Mouse (Mus musculus) neural tube, embryonic 12.5 days (tissue): Measurements from ENCODE around the gene Gm904. TPM values are rescaled to one million over a fixed set of nuclear protein-coding genes. Genes with fewer than 3 reads are reported as not detected.
"Not testable (repeated sequence)": the region's sequence is repeated elsewhere in the genome, so short reads cannot be mapped to it uniquely, and the experiment has no call there.

Experiments used
- ATAC-seq: fragments of 200-750 bp; cut with Nextera tagmentation; 2 replicates; pipeline ENCODE4 v1.8.0; 2017; ENCODE audit warnings: low read depth, mild to moderate bottlenecking, moderate TSS enrichment, moderate library complexity; ENCODE audit not compliant: low FRiP score
- H3K27ac ChIP-seq: fragments of 300-500 bp; sonication (generic); 2 replicates; pipeline ENCODE4 v1.5.1; 2016
- H3K27me3 ChIP-seq: fragments of 300-500 bp; sonication (generic); replicated peaks from 2 replicates; pipeline ENCODE4 v1.6.1; 2016; ENCODE audit warnings: mild to moderate bottlenecking
- H3K36me3 ChIP-seq: fragments of 300-500 bp; sonication (generic); 2 replicates; pipeline ENCODE4 v1.6.1; 2016; ENCODE audit warnings: mild to moderate bottlenecking
- H3K4me1 ChIP-seq: fragments of 300-500 bp; sonication (generic); 2 replicates; pipeline ENCODE4 v1.6.1; 2016
- H3K4me2 ChIP-seq: fragments of 300-500 bp; sonication (generic); replicated peaks from 2 replicates; pipeline ENCODE4 v1.6.1; 2016; ENCODE audit warnings: mild to moderate bottlenecking
- H3K4me3 ChIP-seq: fragments of 300-500 bp; sonication (generic); 2 replicates; pipeline ENCODE4 v1.5.1; 2016
- H3K9ac ChIP-seq: fragments of 300-500 bp; sonication (generic); 2 replicates; pipeline ENCODE4 v1.6.1; 2016; ENCODE audit warnings: mild to moderate bottlenecking
- H3K9me3 ChIP-seq: fragments of 300-500 bp; sonication (generic); 2 replicates; pipeline ENCODE4 v1.6.1; 2016; ENCODE audit warnings: mild to moderate bottlenecking
- WGBS: fragments of 180-500 bp; shearing (Covaris S2); methylation state at CpG from one replicate; pipeline ENCODE4 v1.1.7; 2016; 5-methylcytosine and 5-hydroxymethylcytosine counted together
- microRNA-seq: library from miRNA; unstranded; fragments of <30 nt; microRNA quantifications from one replicate; pipeline ENCODE4, GENCODE M21; 2017
- polyA plus RNA-seq: library from polyadenylated mRNA; unstranded; fragments of >200 nt; fragmentation: Nextera tagmentation; extraction: Ambion mirVana; gene quantifications from 2 replicates; pipeline ENCODE4 v1.2.1, GENCODE M21; 2016

Gene Gm904
- polyA plus RNA-seq = not detected in 2 replicates

GRCm38 (mm10) chr13:50642928-50643327, at the start of gene Gm904:
Gene Gm904 (plus strand): TSS chr13:50643228.
- not testable (repeated sequence) for H3K36me3 ChIP-seq

GRCm38 (mm10) chr13:50648771-50649170, 5.7 kb downstream of the Gm904 start:
- H3K4me2 ChIP-seq, H3K4me1 ChIP-seq, H3K27ac ChIP-seq, ATAC-seq, H3K9me3 ChIP-seq, H3K36me3 ChIP-seq, H3K4me3 ChIP-seq, H3K9ac ChIP-seq, H3K27me3 ChIP-seq: not testable (repeated sequence)
- 83% methylated on average over 2 of the region's 2 CpGs for WGBS

More at GRCm38 (mm10) chr13:50642928-50643327, at the start of gene Gm904:
- H3K27me3 ChIP-seq, H3K9me3 ChIP-seq, H3K4me2 ChIP-seq, H3K4me1 ChIP-seq, H3K4me3 ChIP-seq, H3K27ac ChIP-seq, ATAC-seq, H3K9ac ChIP-seq: not testable (repeated sequence)

Small RNA genes lying within 50 kb of the gene (microRNA-seq; reads per million reads assigned to microRNA genes)
- gene Gm23952 = not detected
- gene Mir683-2 = not detected

Other genes with a start within 250 kb of the Gm904 start
- 29.8 and 31.7 TPM in 2 replicates for gene Fbxw17, start 225.4 kb upstream of the Gm904 start, polyA plus RNA-seq
- gene Gm47429, start 199.3 kb upstream of the Gm904 start, polyA plus RNA-seq = not detected in 2 replicates
- not detected in 2 replicates for gene Nutm2, start 175.9 kb upstream of the Gm904 start, polyA plus RNA-seq
- not detected in 2 replicates for gene Gm8765, start 55.1 kb downstream of the Gm904 start, polyA plus RNA-seq